ENCODE assay signal across 8 mouse cellular contexts in genomic region chr3:54797211-54797610, GRCm38 (mm10). TPM values are rescaled to one million over a fixed set of nuclear protein-coding genes. Genes with fewer than 3 reads are reported as not detected.
DNase-seq lines count a peak whose midpoint lies in the region; ATAC-seq and TF ChIP-seq lines count a peak whose summit lies in the region.

No protein-coding gene starts in this region.

- no peak overlapping the region for H3K27ac ChIP-seq in CH12.LX (ENCODE audit: insufficient read depth, low read depth)
- H3K27ac ChIP-seq in embryonic facial prominence, embryonic 12.5 days, result no peak overlapping the region
- no peak overlapping the region for H3K27ac ChIP-seq in lung, embryonic 14.5 days (ENCODE audit: low read depth)

- H3K27me3 ChIP-seq in CH12.LX (replicated peaks), result no peaks in the 10 kb centered on the region
- no peaks in the 10 kb centered on the region; the same call in 1 of the 2 replicates for H3K27me3 ChIP-seq in embryonic facial prominence, embryonic 12.5 days
- no peaks in the 10 kb centered on the region for H3K27me3 ChIP-seq in lung, embryonic 14.5 days (ENCODE audit: insufficient read depth, low read length)

- H3K79me2 ChIP-seq in CH12.LX (replicated peaks; ENCODE audit: control insufficient read depth, extremely low read depth, insufficient read depth, poor library complexity, severe bottlenecking), result no peaks in the 10 kb centered on the region

- no peaks in the 10 kb centered on the region for H3K4me1 ChIP-seq in CH12.LX (ENCODE audit: control insufficient read depth in 1 of 2, insufficient read depth in 2 of 2)
- no peaks in the 10 kb centered on the region for H3K4me1 ChIP-seq in embryonic facial prominence, embryonic 12.5 days
- no peaks in the 10 kb centered on the region for H3K4me1 ChIP-seq in lung, embryonic 14.5 days (ENCODE audit: insufficient read depth)

- TF ChIP-seq CTCF in CH12.LX (conservative IDR thresholded peaks at IDR 0.05 in 1 of 2, IDR thresholded peaks at IDR 0.05 in 1 of 2; ENCODE audit: low read depth in 2 of 2, low read length in 2 of 2), result peak in 1 of 2 experiments; percentile 66; a peak in 2 of 4 replicates
- TF ChIP-seq CTCF in lung, embryonic 14.5 days (IDR thresholded peaks at IDR 0.05; ENCODE audit: low read depth), result peak; percentile 76

- DNase-seq in CH12.LX (ENCODE audit: extremely low read depth) (peak; percentile 10), ZHBTc4 (ENCODE audit: low read depth, low spot score) (peak; percentile 89)
- peak; percentile 37 to 62 for DNase-seq in heart, postnatal 14 days
- DNase-seq in kidney, postnatal 4 days, result peak; percentile 75 to 77
- peak; percentile 78 for DNase-seq in lung, embryonic 14.5 days
- DNase-seq in urinary bladder, postnatal 36 days (ENCODE audit: low spot score in 2 of 2), result peak; percentile 19 to 25

- H3K4me3 ChIP-seq in CH12.LX (replicated peaks in 1 of 3; ENCODE audit: low read depth in 2 of 3, low read length in 2 of 3, poor library complexity in 1 of 3), result no peak overlapping the region
- H3K4me3 ChIP-seq in embryonic facial prominence, embryonic 12.5 days, result no peak overlapping the region
- no peak overlapping the region for H3K4me3 ChIP-seq in lung, embryonic 14.5 days (ENCODE audit: low read depth, low read length)

- peak; percentile 35; the same call in 1 of the 2 replicates for ATAC-seq in embryonic facial prominence, embryonic 12.5 days (ENCODE audit: insufficient number of reproducible peaks, insufficient read depth, low FRiP score, low TSS enrichment)
- ATAC-seq in lung, embryonic 14.5 days (ENCODE audit: insufficient read depth), result peak; percentile 75; the same call in 1 of the 2 replicates
- ATAC-seq in neutrophil, adult 5-6 weeks (ENCODE audit: extremely low read depth, insufficient number of reproducible peaks, low FRiP score, poor library complexity, severe bottlenecking), result peak; percentile 41; the same call in 1 of the 2 replicates

- peaks cover 8% of the 10 kb centered on the region for H3K9me3 ChIP-seq in CH12.LX (replicated peaks; ENCODE audit: low read length)
- peaks cover 5% of the 10 kb centered on the region; the same call in 1 of the 2 replicates for H3K9me3 ChIP-seq in embryonic facial prominence, embryonic 12.5 days
- peaks cover 4% of the 10 kb centered on the region; the same call in 1 of the 2 replicates for H3K9me3 ChIP-seq in lung, embryonic 14.5 days (ENCODE audit: low read depth, low read length)

- no peak overlapping the region for H3K4me2 ChIP-seq in CH12.LX (ENCODE audit: insufficient read depth, low read depth, poor library complexity, severe bottlenecking)
- H3K4me2 ChIP-seq in embryonic facial prominence, embryonic 12.5 days (replicated peaks), result no peak overlapping the region
- no peak overlapping the region for H3K4me2 ChIP-seq in lung, embryonic 14.5 days

- in situ Hi-C loops in CH12.LX (cut with MboI; ENCODE audit: low pct_ligation_motif_present, low pct_unique_long_range_greater_than_20kb, low sequenced_read_pairs), result no loop called here

- no peak overlapping the region for H3K9ac ChIP-seq in CH12.LX (ENCODE audit: insufficient read depth, low read depth)
- H3K9ac ChIP-seq in embryonic facial prominence, embryonic 12.5 days, result no peak overlapping the region
- H3K9ac ChIP-seq in lung, embryonic 14.5 days, result no peak overlapping the region

- TF ChIP-seq EP300 in CH12.LX (IDR thresholded peaks at IDR 0.05; ENCODE audit: low read length), result no peak

- intact Hi-C loops in heart, postnatal 14 days (cut with DNase I), result no loop called here

- peak; percentile 37 for TF ChIP-seq RAD21 in CH12.LX (IDR thresholded peaks at IDR 0.05; ENCODE audit: low read depth, low read length)

- peaks cover 0 to 2% of the 10 kb centered on the region in 2 experiments for H3K36me3 ChIP-seq in CH12.LX (replicated peaks in 1 of 2; ENCODE audit: control insufficient read depth in 1 of 2, insufficient read depth in 1 of 2, low read length in 1 of 2)
- peaks cover 8% of the 10 kb centered on the region; the same call in 1 of the 2 replicates for H3K36me3 ChIP-seq in embryonic facial prominence, embryonic 12.5 days
- H3K36me3 ChIP-seq in lung, embryonic 14.5 days (ENCODE audit: insufficient read depth), result 0 out of 2 replicates have a peak, but pooled peaks cover 8% of the 10 kb centered on the region

- WGBS in embryonic facial prominence, embryonic 12.5 days, result 40% methylated on average over 16 of the region's 16 CpGs
- 32% methylated on average over 16 of the region's 16 CpGs for WGBS in lung, embryonic 14.5 days

- dilution Hi-C loops in CH12.LX (cut with MboI; ENCODE audit: extremely low pct_ligation_motif_present, extremely low pct_unique_long_range_greater_than_20kb, low sequenced_read_pairs), result no loop called here

- no peak for TF ChIP-seq POLR2A in CH12.LX (IDR thresholded peaks at IDR 0.05; ENCODE audit: low read depth, low read length)

TF ChIP-seq in CH12.LX, 34 proteins besides CTCF, POLR2A, EP300 and RAD21:
- TF ChIP-seq MAX (IDR thresholded peaks at IDR 0.05; ENCODE audit: low read length) (no peak), SMC3 (IDR thresholded peaks at IDR 0.05; ENCODE audit: low read depth, low read length) (peak; percentile 38), SIN3A (IDR thresholded peaks at IDR 0.05; ENCODE audit: low read length) (no peak)

RNA-seq across cellular contexts. Expression of gene Rfxap, which starts 10.4 kb away (rescaled TPM):
- total RNA-seq in CH12.LX (2012; rRNA removed) (27.9 and 29.0 TPM in 2 replicates), CH12.LX (2014; rRNA removed) (32.6 and 38.8 TPM in 2 replicates)
- polyA plus RNA-seq in CH12.LX (2012; ENCODE audit: insufficient read length, low read depth), result 25.8 and 35.0 TPM in 2 replicates
- polyA plus RNA-seq in embryonic facial prominence, embryonic 12.5 days (2016; fragmentation: Nextera tagmentation; extraction: Ambion mirVana), result 67.3 and 72.4 TPM in 2 replicates
- 10 to 100 TPM; 21.8 to 23.4 TPM for total RNA-seq in heart, postnatal 14 days (2021)
- polyA plus RNA-seq in lung, embryonic 14.5 days (2014; fragmentation: Nextera tagmentation; extraction: Ambion mirVana), result 34.4 and 35.6 TPM in 2 replicates
- 62.1 and 64.8 TPM in 2 replicates for total RNA-seq in neutrophil, adult 5-6 weeks (2017)

RNA-seq across cellular contexts. Expression of gene Smad9, which starts 41.8 kb away (rescaled TPM):
- total RNA-seq in CH12.LX (2012; rRNA removed) (0.08 and 0.13 TPM in 2 replicates), CH12.LX (2014; rRNA removed) (0.20 and 0.22 TPM in 2 replicates)
- 0.23 TPM in 2 replicates for polyA plus RNA-seq in CH12.LX (2012; ENCODE audit: insufficient read length, low read depth)
- polyA plus RNA-seq in embryonic facial prominence, embryonic 12.5 days (2016; fragmentation: Nextera tagmentation; extraction: Ambion mirVana), result 1.2 and 1.5 TPM in 2 replicates
- total RNA-seq in heart, postnatal 14 days (2021), result 1 to 10 TPM; 1.2 to 2.2 TPM
- 2.4 and 2.9 TPM in 2 replicates for polyA plus RNA-seq in lung, embryonic 14.5 days (2014; fragmentation: Nextera tagmentation; extraction: Ambion mirVana)
- not detected in 2 replicates for total RNA-seq in neutrophil, adult 5-6 weeks (2017)

Comparison
In these comparisons a context has a peak if more than half of its experiments do, and no peak if none do; other contexts are left out.
1. DNase-seq: peak in every context shown above with its lines; median percentile 89 in ZHBTc4; 78 in lung, embryonic 14.5 days; 76 in kidney, postnatal 4 days; 50 in heart, postnatal 14 days; 22 in urinary bladder, postnatal 36 days; 10 in CH12.LX.